Mouse (Mus musculus) lung, postnatal 0 days (tissue): ENCODE measurements at regions not wholly inside any gene's neighbourhood (a gene's known extent, or its start where the extent isn't known, plus 50 kb on each side); places are given as distances from the start of the nearest gene placed in this dataset.

ENCODE experiments used
- CTCF ChIP-seq: IDR thresholded peaks from 2 replicates; pipeline ENCODE4 v1.5.1; 2016; ENCODE audit warnings: antibody characterized with exemption, mild to moderate bottlenecking
- EP300 ChIP-seq: IDR thresholded peaks from 2 replicates; pipeline ENCODE4 v1.6.1; 2016; ENCODE audit warnings: antibody characterized with exemption, mild to moderate bottlenecking, control low read depth

DNA sequence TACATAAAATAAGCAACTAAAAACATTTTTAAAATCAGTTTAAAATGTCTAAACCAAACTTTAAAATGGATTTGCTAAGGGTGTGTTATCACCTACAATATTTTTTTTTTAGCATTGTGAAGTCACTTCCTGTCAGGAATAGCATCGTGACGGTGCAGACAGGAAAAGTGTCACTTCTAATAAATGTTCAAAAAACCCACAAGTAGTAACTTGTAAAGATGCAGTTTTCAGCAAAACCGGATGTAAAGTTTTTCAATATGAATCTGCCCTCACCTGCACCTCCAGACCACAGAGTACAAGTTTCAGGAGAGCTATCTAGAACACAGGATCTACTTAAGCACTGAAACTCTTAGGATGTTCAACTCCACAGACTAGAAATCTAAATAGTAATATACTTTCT is 147.1 kb upstream of the Smim15 start:
- no peak for TF ChIP-seq CTCF
- TF ChIP-seq EP300: no peak
